Mouse (Mus musculus): ENCODE data around the gene Caprin1. TPM values are rescaled to one million over a fixed set of nuclear protein-coding genes. Genes with fewer than 3 reads are reported as not detected.

The Caprin1 gene
- polyA plus RNA-seq, 1 experiment from 2014 or later = 300 TPM

DNA sequence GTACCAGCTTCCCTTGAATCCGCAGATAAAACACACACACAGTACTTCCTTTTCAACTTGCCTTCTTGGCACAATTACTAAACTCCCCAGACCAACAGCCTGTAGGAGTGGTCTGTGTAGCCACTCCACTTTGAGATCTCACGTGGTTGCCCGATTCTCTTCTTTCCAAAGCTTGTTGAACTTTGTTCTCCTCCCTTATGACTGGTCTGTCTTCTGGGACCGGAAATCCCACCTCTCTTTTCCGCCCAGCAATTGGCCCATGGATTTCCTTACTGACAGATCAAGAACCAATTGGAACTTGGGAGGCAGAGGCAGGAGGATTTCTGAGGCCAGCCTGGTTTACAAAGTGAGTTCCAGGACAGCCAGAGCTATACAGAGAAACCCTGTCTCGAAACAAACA, 13.0 kb upstream of the Caprin1 start:
- DNase-seq (ENCODE audit: low spot score) (no peak), ATAC-seq (ENCODE audit: low read depth) (no peak)
- no peaks in the 10 kb centered on the region for H3K27me3 ChIP-seq (replicated peaks; ENCODE audit: control insufficient read depth, insufficient read depth, low read length)
- no peaks in the 10 kb centered on the region for H3K9me3 ChIP-seq (ENCODE audit: control insufficient read depth, low read length)
- H3K27ac ChIP-seq (replicated peaks; ENCODE audit: low read depth, low read length) = no peak overlapping the region
- H3K4me3 ChIP-seq (ENCODE audit: low read depth, low read length) = no peak overlapping the region
- H3K4me1 ChIP-seq (ENCODE audit: control insufficient read depth, insufficient read depth, low read length) = no peaks in the 10 kb centered on the region
- no peak overlapping the region for H3K4me2 ChIP-seq (ENCODE audit: low read depth, low read length)
- H3K9ac ChIP-seq (ENCODE audit: low read depth, low read length) = no peak overlapping the region
- H3K36me3 ChIP-seq (ENCODE audit: control insufficient read depth, insufficient read depth, low read length) = no peaks in the 10 kb centered on the region
- WGBS = 85% methylated on average over 6 of the region's 6 CpGs

DNA sequence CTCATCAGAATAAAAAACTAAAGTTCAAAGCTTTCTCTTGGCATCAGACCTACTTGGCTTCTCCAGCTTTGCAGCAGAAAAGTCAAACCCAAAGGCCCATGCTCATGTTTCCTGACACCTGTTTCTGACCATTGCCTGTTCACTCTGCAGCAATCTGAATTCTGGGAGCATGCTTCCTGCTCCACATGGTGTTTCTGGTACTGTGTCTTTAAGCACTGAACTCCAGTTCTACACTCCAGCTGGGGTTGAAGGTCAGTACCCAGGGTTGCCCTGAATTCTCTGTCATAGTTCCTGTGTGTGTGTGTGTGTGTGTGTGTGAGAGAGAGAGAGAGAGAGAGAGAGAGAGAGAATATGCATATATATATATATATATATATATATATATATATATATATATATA, 11.0 kb upstream of the Caprin1 start:
- Histone ChIP-seq H3K9me3 (ENCODE audit: control insufficient read depth, low read length) (no peaks in the 10 kb centered on the region), H3K27ac (replicated peaks; ENCODE audit: low read depth, low read length) (no peak overlapping the region), H3K4me2 (ENCODE audit: low read depth, low read length) (no peak overlapping the region), H3K27me3 (replicated peaks; ENCODE audit: control insufficient read depth, insufficient read depth, low read length) (no peaks in the 10 kb centered on the region), H3K4me3 (ENCODE audit: low read depth, low read length) (no peak overlapping the region), H3K36me3 (ENCODE audit: control insufficient read depth, insufficient read depth, low read length) (no peaks in the 10 kb centered on the region), H3K9ac (ENCODE audit: low read depth, low read length) (no peak overlapping the region), H3K4me1 (ENCODE audit: control insufficient read depth, insufficient read depth, low read length) (no peaks in the 10 kb centered on the region)
- no peak for DNase-seq (ENCODE audit: low spot score)
- no peak for ATAC-seq (ENCODE audit: low read depth)

DNA sequence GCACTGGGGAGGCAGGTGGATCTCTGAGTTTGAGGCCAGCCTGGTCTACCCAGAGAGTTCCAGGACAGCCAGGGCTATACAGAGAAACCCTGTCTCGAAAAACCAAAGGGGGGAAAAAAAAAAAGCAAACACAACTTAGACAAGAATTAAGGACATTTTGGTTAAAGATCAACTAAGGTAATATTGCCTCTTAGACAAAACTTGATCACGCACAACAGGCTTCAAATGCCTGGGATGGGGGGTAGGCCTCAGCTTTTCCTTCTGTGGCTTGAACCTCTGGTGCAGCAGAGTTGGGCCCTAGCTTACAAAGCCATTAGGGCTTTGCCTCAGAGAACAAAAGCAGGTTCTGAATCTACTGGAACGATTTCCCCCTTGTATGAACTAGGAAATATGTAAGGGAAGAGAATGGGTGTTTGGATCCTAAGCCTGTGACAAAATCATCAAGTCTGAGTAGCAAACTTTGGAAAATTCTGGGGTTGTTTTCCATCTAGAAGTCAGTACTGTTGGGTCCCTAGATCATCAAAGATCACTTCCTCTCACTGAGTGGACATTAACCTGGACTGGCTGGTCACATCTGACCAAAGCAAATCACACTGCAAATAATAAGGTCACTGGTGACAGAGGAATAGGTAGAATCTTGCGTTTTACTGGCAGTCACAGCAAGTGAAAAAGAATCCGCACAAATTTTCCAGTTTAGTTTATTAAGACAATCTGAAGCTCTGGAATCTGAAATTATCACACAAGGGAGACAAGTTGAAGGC, 6.5 kb upstream of the Caprin1 start:
- no peak for ATAC-seq (ENCODE audit: low read depth)
- H3K9me3 ChIP-seq (ENCODE audit: control insufficient read depth, low read length) = no peaks in the 10 kb centered on the region

DNA sequence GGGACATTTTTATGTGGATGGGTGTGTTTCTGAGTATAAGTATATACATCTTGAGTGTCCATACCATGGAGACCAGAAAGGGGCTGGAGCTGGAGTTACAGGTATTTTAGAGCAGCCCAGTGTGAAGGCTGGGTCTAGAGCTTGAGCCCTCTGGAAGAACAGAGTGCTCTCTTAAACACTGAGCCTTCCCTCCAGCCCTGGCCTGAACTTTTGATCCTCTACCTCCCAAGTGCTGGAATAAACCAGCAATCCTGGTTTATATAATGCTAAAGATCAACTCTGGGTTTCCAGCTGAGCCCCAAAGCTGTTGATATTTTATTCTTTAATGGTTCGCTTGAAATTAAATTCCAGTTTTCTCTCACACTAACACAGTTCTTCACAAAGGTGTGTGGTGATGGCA, 5.0 kb upstream of the Caprin1 start:
- no peak for DNase-seq (ENCODE audit: low spot score)
- no peak overlapping the region for H3K4me2 ChIP-seq (ENCODE audit: low read depth, low read length)
- no peak for ATAC-seq (ENCODE audit: low read depth)
- H3K4me3 ChIP-seq (ENCODE audit: low read depth, low read length) = no peak overlapping the region
- H3K27me3 ChIP-seq (replicated peaks; ENCODE audit: control insufficient read depth, insufficient read depth, low read length) = no peaks in the 10 kb centered on the region
- no peak overlapping the region for H3K27ac ChIP-seq (replicated peaks; ENCODE audit: low read depth, low read length)
- no peaks in the 10 kb centered on the region for H3K36me3 ChIP-seq (ENCODE audit: control insufficient read depth, insufficient read depth, low read length)
- H3K9me3 ChIP-seq (ENCODE audit: control insufficient read depth, low read length) = no peaks in the 10 kb centered on the region
- no peak overlapping the region for H3K9ac ChIP-seq (ENCODE audit: low read depth, low read length)
- H3K4me1 ChIP-seq (ENCODE audit: control insufficient read depth, insufficient read depth, low read length) = no peaks in the 10 kb centered on the region; the same call in 1 of the 2 replicates
- 91% methylated on average over 1 of the region's 1 CpGs for WGBS

More for the DNA sequence above, 6.5 kb upstream of the Caprin1 start:
- Histone ChIP-seq H3K4me1 (ENCODE audit: control insufficient read depth, insufficient read depth, low read length) (no peaks in the 10 kb centered on the region; the same call in 1 of the 2 replicates), H3K9ac (ENCODE audit: low read depth, low read length) (no peak overlapping the region), H3K36me3 (ENCODE audit: control insufficient read depth, insufficient read depth, low read length) (no peaks in the 10 kb centered on the region), H3K4me3 (ENCODE audit: low read depth, low read length) (no peak overlapping the region), H3K27ac (replicated peaks; ENCODE audit: low read depth, low read length) (no peak overlapping the region), H3K4me2 (ENCODE audit: low read depth, low read length) (no peak overlapping the region), H3K27me3 (replicated peaks; ENCODE audit: control insufficient read depth, insufficient read depth, low read length) (no peaks in the 10 kb centered on the region)
- WGBS = 72% methylated on average over 5 of the region's 5 CpGs
- DNase-seq (ENCODE audit: low spot score) = no peak

DNA sequence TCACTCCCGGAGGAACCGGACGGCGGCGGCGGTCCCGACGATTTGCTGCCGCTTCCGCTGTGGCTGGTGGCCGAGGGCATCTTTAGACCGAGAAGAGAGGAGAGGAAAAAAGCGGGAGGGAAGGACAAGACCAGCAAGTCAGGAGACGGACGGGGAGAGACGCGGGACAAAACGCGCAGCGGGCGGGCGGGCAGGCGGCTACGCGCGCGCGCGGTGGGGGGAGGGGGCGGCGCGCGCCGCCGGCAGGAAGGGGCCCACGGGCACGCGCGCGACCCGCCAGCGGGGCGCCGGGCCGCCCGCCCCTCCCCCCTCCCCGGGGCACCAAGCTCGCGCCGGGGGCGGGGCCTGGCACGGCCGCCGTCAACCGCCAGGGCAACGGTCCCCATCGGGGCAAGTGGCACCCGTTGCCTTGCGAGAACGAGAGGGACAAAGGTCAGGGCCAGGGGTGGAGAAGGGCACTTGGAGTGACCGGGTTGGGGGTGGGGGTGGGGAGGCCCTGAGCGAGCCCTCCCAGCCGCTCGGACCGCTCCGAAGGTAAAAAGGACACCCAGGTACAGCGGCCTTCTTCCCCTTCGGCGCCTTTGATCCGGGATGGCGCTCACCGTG, 485 bp downstream of the Caprin1 start:
- Histone ChIP-seq H3K9ac (ENCODE audit: low read depth, low read length) (peak overlapping the region; percentile 89), H3K36me3 (ENCODE audit: control insufficient read depth, insufficient read depth, low read length) (peaks cover 25% of the 10 kb centered on the region), H3K4me1 (ENCODE audit: control insufficient read depth, insufficient read depth, low read length) (peaks cover 11% of the 10 kb centered on the region), H3K4me2 (ENCODE audit: low read depth, low read length) (peak overlapping the region; percentile 62), H3K4me3 (ENCODE audit: low read depth, low read length) (peak overlapping the region; percentile 87), H3K9me3 (ENCODE audit: control insufficient read depth, low read length) (no peaks in the 10 kb centered on the region), H3K27me3 (replicated peaks; ENCODE audit: control insufficient read depth, insufficient read depth, low read length) (no peaks in the 10 kb centered on the region), H3K27ac (replicated peaks; ENCODE audit: low read depth, low read length) (peak overlapping the region; percentile 100)
- DNase-seq (ENCODE audit: low spot score) (peak; percentile 90), ATAC-seq (ENCODE audit: low read depth) (peak; percentile 56)
- 0% methylated on average over 22 of the region's 72 CpGs for WGBS

DNA sequence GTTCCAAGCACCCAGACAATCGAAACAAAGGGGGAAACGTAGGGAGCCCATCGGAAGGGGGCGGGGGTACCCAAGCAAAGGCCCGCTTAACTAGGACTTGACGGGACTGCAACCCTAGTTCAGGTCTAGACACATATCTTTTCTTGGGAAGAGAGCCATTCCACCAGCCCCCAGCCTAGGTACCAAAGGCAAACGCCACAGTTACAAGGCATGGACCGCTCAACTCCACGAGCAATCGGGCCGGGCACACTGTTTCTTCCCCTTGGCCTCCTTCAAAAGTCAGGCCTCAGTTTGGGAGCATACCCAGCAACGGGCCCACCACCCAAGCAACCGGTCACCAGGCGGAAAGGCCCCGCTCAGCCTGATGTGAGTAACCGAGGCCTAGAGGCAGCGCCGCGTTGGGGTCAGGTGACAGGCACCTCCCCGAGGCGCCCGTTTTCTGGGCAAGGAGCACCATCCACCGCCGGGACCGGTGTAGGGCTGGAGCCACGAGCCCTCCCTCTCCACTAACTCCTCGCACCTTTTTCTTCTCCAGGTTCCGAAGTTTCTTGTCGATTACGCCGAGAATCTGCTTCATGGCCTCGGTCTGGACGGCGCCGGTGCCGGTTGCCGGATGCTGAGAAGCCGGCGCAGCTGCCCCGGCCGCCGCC, 1.1 kb downstream of the Caprin1 start:
- Histone ChIP-seq H3K4me3 (ENCODE audit: low read depth, low read length) (peak overlapping the region; percentile 87), H3K36me3 (ENCODE audit: control insufficient read depth, insufficient read depth, low read length) (peaks cover 27% of the 10 kb centered on the region), H3K27me3 (replicated peaks; ENCODE audit: control insufficient read depth, insufficient read depth, low read length) (no peaks in the 10 kb centered on the region), H3K4me1 (ENCODE audit: control insufficient read depth, insufficient read depth, low read length) (peaks cover 11% of the 10 kb centered on the region), H3K27ac (replicated peaks; ENCODE audit: low read depth, low read length) (peak overlapping the region; percentile 100), H3K4me2 (ENCODE audit: low read depth, low read length) (peak overlapping the region; percentile 62), H3K9me3 (ENCODE audit: control insufficient read depth, low read length) (no peaks in the 10 kb centered on the region), H3K9ac (ENCODE audit: low read depth, low read length) (peak overlapping the region; percentile 89)
- DNase-seq (ENCODE audit: low spot score) (peak; percentile 55), ATAC-seq (ENCODE audit: low read depth) (peak; percentile 24)
- under 1% methylated on average over 38 of the region's 42 CpGs for WGBS

DNA sequence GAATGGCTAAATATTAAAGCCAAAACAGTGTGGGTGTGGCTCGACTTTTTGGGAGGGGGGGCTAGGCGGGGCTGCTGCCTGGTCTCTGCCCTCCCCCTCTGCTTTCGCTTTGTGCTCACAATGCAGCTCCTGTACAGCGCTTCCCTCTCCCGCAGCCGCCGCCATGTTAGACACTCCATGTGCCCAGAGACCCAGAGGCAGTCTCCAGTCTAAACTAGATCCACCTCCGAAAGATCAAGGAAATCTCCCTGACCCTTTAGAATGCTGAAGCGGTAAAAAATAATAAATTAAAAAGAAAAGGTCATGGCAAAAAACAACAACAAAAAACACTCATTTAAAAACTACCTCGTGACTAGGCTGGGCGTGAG, 1.6 kb downstream of the Caprin1 start:
- Histone ChIP-seq H3K4me2 (ENCODE audit: low read depth, low read length) (peak overlapping the region; percentile 62), H3K4me1 (ENCODE audit: control insufficient read depth, insufficient read depth, low read length) (peaks cover 11% of the 10 kb centered on the region), H3K9ac (ENCODE audit: low read depth, low read length) (peak overlapping the region; percentile 89), H3K27ac (replicated peaks; ENCODE audit: low read depth, low read length) (peak overlapping the region; percentile 100), H3K27me3 (replicated peaks; ENCODE audit: control insufficient read depth, insufficient read depth, low read length) (no peaks in the 10 kb centered on the region), H3K4me3 (ENCODE audit: low read depth, low read length) (peak overlapping the region; percentile 87), H3K9me3 (ENCODE audit: control insufficient read depth, low read length) (no peaks in the 10 kb centered on the region), H3K36me3 (ENCODE audit: control insufficient read depth, insufficient read depth, low read length) (peaks cover 32% of the 10 kb centered on the region)
- ATAC-seq (ENCODE audit: low read depth) (peak; percentile 78), DNase-seq (ENCODE audit: low spot score) (peak; percentile 94)
- WGBS = 0% methylated on average over 11 of the region's 11 CpGs

DNA sequence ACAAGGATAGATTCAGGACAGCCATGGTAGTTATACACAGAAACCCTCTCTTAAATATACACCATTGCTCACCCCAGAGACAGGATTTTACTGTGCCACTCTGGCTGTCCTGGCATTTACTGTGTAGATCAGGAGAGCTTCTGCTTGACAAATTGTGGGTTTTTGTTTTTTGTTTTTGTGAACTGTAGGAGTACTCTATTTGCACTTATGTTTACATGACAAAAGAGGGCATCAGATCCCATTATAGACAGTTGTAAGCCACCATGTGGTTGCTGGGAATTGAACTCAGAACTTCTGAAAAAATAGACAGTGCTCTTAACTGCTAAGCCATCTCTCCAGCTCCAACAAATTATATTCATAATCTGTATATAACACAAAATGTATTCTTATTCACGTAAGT, 5.4 kb downstream of the Caprin1 start:
- Histone ChIP-seq H3K27me3 (replicated peaks; ENCODE audit: control insufficient read depth, insufficient read depth, low read length) (no peaks in the 10 kb centered on the region), H3K9ac (ENCODE audit: low read depth, low read length) (no peak overlapping the region), H3K4me1 (ENCODE audit: control insufficient read depth, insufficient read depth, low read length) (peaks cover 11% of the 10 kb centered on the region), H3K27ac (replicated peaks; ENCODE audit: low read depth, low read length) (no peak overlapping the region), H3K9me3 (ENCODE audit: control insufficient read depth, low read length) (no peaks in the 10 kb centered on the region), H3K4me2 (ENCODE audit: low read depth, low read length) (no peak overlapping the region), H3K36me3 (ENCODE audit: control insufficient read depth, insufficient read depth, low read length) (peaks cover 62% of the 10 kb centered on the region), H3K4me3 (ENCODE audit: low read depth, low read length) (no peak overlapping the region)
- WGBS = 90% methylated on average over 1 of the region's 1 CpGs
- ATAC-seq (ENCODE audit: low read depth) (no peak), DNase-seq (ENCODE audit: low spot score) (no peak)

Data from embryonic facial prominence, embryonic 14.5 days (tissue).